Mouse (Mus musculus) thymus, adult 2 months (tissue): Measurements from ENCODE around the gene Wnt10b. TPM values are rescaled to one million over a fixed set of nuclear protein-coding genes. Genes with fewer than 3 reads are reported as not detected.
"Not testable (repeated sequence)": the region's sequence is repeated elsewhere in the genome, so short reads cannot be mapped to it uniquely, and the experiment has no call there.

ENCODE experiments used
- DNase-seq: peaks from one replicate; pipeline ENCODE4 v3.0.0; 2021
- H3K27ac ChIP-seq: fragments of 200-500 bp; 2 replicates; pipeline ENCODE4 v1.5.1; 2012; ENCODE audit warnings: low read length, control low read depth; ENCODE audit not compliant: control insufficient read depth, insufficient read depth
- H3K27me3 ChIP-seq: fragments of 200-500 bp; 2 replicates; pipeline ENCODE4 v1.6.1; 2012; ENCODE audit warnings: mild to moderate bottlenecking, low read length, moderate library complexity, mixed read lengths; ENCODE audit not compliant: control insufficient read depth, insufficient read depth
- H3K36me3 ChIP-seq: fragments of 200-500 bp; 2 replicates; pipeline ENCODE4 v1.6.1; 2012; ENCODE audit warnings: mild to moderate bottlenecking, low read length, moderate library complexity; ENCODE audit not compliant: control insufficient read depth, insufficient read depth
- H3K4me1 ChIP-seq: fragments of 200-500 bp; replicated peaks from 2 replicates; pipeline ENCODE4 v1.6.1; 2012; ENCODE audit warnings: low read length; ENCODE audit not compliant: control insufficient read depth, insufficient read depth
- H3K4me3 ChIP-seq: fragments of 200-500 bp; 2 replicates; pipeline ENCODE4 v1.5.1; 2012; ENCODE audit warnings: mild to moderate bottlenecking, low read length, control low read depth, moderate library complexity; ENCODE audit not compliant: control insufficient read depth, insufficient read depth
- CTCF ChIP-seq: fragments of 200-500 bp; IDR thresholded peaks from 2 replicates; pipeline ENCODE4 v1.5.1; 2012; ENCODE audit warnings: mild to moderate bottlenecking, control low read depth, low read length, moderate library complexity, borderline replicate concordance; ENCODE audit not compliant: control insufficient read depth, poor library complexity, insufficient read depth; ENCODE audit errors: extremely low read depth
- POLR2A ChIP-seq: fragments of 200-500 bp; IDR thresholded peaks from 2 replicates; pipeline ENCODE4 v1.6.1; 2012; ENCODE audit warnings: mild to moderate bottlenecking, low read length, control low read depth, moderate library complexity; ENCODE audit not compliant: control insufficient read depth, poor library complexity, insufficient read depth; ENCODE audit errors: extremely low read depth
- WGBS: fragments of 180-500 bp; shearing (Covaris S2); methylation state at CpG from one replicate; pipeline ENCODE4 v1.1.7; 2018; 5-methylcytosine and 5-hydroxymethylcytosine counted together
- polyA plus RNA-seq: library from polyadenylated mRNA; depleted of rRNA; stranded (reverse); fragments of >200 nt; gene quantifications from 2 replicates; pipeline ENCODE4 v1.2.3, GENCODE M21; 2012

Wnt10b gene
- polyA plus RNA-seq, 1 experiment = 3.9 TPM

DNA sequence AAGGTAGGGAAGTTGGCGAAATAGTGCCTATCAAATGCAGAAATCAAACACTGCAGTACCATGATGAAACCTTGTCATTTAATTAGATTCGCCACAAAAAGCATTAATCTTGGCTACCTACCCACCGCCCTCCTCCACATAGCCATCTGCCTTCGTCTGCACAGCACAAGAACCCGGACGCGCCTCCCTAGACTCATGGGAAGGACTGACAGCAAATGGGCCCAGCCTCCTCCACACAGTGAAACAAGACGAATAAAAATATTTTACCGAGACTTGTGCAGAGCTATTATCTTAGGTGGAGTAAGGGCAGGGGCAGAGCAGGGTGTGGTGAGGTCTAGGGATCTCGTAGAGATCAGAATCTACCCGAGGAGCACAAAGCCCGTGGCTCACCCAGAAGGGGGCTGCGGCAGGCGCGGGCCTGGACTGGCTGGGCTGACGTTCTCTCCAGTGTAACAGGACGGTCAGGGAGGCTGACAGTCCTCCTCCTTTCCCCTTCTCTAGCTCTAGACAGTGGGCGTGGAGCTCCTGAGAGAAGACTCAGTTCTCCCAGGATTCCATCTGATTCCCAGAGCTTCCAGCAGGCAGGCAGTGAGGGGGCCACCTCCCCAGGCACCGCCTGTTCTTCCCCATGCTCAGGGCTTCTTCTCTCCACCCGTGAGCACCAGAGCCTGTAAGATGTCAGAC, 34.9 kb upstream of the Wnt10b start:
- TF ChIP-seq CTCF (no peak), POLR2A (no peak)
- H3K4me1 ChIP-seq = peaks cover 17% of the 10 kb centered on the region
- peaks cover 30% of the 10 kb centered on the region for H3K36me3 ChIP-seq
- H3K27ac ChIP-seq = no peak overlapping the region
- no peak overlapping the region for H3K4me3 ChIP-seq
- WGBS = 95% methylated on average over 20 of the region's 20 CpGs
- no peak for DNase-seq
- no peaks in the 10 kb centered on the region for H3K27me3 ChIP-seq

DNA sequence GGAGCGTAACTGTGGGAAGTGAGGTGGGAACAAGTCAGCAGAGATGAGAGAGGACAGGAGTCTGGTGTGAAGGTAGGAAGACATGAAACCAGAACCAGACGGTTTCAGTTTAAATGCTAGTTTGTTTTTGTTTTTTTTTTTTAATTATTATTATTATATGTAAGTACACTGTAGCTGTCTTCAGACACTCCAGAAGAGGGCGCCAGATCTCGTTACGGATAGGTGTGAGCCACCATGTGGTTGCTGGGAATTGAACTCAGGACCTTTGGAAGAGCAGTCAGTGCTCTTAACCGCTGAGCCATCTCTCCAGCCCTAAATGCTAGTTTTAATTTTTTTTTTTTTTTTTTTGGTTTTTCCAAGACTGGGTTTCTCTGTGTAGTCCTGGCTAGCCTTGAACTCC, 32.3 kb upstream of the Wnt10b start:
- Histone ChIP-seq H3K4me1 (peaks cover 40% of the 10 kb centered on the region), H3K27me3 (peaks cover 23% of the 10 kb centered on the region), H3K36me3 (peaks cover 23% of the 10 kb centered on the region)
- 88% methylated on average over 6 of the region's 6 CpGs for WGBS
- not testable (repeated sequence) for H3K4me3 ChIP-seq, H3K27ac ChIP-seq, DNase-seq

DNA sequence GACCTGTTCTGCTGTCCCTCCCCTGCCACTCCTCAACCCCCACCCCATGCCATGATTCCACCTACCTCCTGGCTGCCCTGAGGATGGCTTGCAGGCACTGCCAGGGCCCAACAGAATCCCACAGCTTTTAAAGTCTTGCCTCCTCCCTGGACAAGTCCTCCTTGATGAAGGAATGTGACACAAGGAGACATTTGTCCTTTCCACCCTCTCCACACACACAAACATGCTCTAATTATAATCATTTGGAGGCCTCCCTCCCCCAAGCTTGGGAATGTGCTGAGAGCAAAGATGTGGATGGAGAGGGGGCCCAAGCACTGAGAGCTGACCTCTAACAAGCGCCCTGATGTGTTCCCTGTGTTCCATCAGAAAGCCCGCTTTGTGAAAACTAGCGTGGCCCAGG, 31.4 kb upstream of the Wnt10b start, which contains the start of gene Ddn:
TSS of gene Ddn (minus strand) at position 101 of the 400 bp plus-strand sequence.
- TF ChIP-seq POLR2A (no peak), CTCF (no peak)
- Histone ChIP-seq H3K27ac (no peak within 1 kb of the TSS), H3K4me1 (peaks cover 40% of the 10 kb centered on the region), H3K27me3 (peaks cover 26% of the 10 kb centered on the region), H3K4me3 (no peak within 1 kb of the TSS), H3K36me3 (peaks cover 20% of the 10 kb centered on the region)
- DNase-seq = no peak
- WGBS = 95% methylated on average over 3 of the region's 3 CpGs

DNA sequence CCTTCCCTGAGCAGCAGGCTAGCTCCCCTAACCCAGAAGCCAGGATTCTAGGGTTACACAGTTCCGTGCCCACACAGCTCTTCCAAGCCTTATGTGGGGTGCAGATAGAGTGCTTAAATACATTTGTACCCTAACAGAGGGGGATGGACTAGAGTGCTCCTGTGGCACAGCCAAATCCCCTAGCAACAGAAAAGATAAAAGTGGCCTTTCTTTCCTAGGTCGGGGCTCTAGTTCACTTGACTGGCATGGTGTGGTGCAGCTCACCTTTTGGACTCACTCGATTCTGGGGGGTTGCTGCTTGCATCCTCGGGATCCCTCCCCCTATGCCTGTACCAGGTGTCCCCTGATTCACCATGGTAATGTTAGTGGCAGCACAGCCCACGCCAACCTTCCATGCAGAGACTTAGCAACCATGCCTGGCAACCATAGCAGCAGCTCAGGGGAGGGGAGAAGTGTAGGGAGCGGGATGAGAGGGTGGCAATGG, 30.7 kb upstream of the Wnt10b start:
- Histone ChIP-seq H3K4me3 (no peak overlapping the region), H3K27me3 (peaks cover 29% of the 10 kb centered on the region), H3K27ac (no peak overlapping the region), H3K36me3 (peaks cover 13% of the 10 kb centered on the region), H3K4me1 (peaks cover 42% of the 10 kb centered on the region)
- 14% methylated on average over 6 of the region's 6 CpGs for WGBS
- DNase-seq = no peak
- no peak for TF ChIP-seq CTCF
- no peak for TF ChIP-seq POLR2A

DNA sequence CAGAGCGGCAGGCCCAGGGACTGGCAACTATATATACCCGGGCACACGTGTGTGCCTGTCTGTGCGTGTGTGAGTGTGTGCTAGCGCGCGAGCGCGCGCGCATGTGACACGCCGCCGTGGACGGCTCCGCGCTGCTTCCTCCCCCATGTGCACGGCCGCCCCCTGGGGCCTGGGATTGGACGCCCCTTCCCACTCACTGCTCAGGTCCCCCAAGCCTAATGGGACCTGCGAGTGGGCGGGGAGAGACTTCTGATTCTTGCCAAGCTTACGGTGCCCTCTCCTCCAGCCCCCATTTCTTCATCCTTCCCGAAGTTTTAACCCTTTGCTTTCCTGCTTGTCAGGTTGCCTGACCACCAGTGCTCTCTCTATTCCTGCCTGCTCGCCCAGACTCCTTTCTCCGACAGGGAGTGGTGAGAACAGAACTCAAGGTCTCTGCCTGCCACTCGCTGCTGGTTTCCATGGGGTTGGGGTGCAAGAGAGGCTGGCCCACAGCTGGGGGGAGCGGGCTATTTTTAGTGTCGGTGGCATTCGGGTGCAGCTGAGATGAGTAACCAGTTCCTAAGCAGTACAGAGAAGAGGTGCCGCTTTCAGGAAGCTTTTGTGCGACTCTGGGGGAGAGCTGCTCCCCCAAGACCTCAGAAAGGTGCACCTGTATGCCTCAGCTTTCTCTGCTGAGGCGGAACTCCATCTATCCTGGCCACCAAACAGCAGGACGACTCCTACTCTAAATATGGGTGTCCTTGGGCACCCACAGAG, 30.1 kb upstream of the Wnt10b start:
- TF ChIP-seq CTCF (no peak), POLR2A (peak; percentile 51; the same call in 1 of the 2 replicates)
- Histone ChIP-seq H3K27me3 (peaks cover 35% of the 10 kb centered on the region), H3K4me1 (peaks cover 42% of the 10 kb centered on the region), H3K27ac (no peak overlapping the region), H3K4me3 (peak overlapping the region; percentile 45), H3K36me3 (peaks cover 7% of the 10 kb centered on the region)
- under 1% methylated on average over 34 of the region's 34 CpGs for WGBS
- DNase-seq = peak; percentile 68

DNA sequence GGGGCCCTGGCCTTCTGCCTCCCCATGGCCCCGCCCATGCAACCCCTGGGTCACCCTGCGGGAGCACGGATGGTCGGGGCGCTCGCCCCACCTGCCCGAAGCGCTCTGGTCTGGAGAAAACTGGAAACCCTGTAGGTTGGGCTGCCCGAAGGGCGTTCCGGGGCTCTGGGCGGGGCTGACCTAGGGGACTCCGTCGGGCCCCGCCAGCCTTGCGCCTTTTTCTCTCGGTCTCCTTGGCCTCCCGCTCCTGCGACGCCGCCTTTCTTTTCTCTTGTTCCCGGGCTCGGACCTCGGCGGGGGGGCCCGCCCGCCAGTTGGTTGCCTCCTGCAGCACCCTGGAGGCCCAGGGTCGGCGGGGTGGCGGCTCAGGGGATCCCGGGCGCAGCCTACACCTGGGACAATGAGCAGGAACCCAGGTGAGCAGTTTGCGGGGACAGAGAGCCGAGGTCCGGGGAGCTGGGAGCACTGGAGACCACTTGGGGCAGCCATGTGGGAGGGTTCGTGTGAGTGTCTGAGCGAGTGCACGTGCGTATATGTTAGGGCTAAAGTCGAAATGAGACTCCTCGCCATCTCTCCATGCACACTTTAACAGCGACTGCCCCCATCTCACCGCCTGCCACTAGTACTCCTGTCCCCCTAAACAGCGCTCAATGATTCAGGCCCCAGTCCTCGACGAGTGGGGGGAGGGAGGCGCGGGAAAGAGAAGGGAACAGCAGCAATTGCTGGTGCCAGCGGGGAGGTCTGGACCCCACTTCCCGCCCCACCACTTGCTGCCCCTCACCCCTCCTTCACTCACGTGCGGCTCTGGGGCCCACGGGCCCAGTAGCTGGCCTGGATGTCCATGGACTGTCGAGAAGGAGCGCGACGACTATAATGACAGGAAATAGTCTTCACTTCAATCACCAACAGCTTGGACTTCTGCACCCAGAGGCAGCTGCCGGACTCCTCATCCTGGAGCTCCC, 29.1 kb upstream of the Wnt10b start:
- WGBS = 3% methylated on average over 58 of the region's 58 CpGs
- Histone ChIP-seq H3K27ac (no peak overlapping the region), H3K4me1 (peaks cover 42% of the 10 kb centered on the region), H3K27me3 (peaks cover 36% of the 10 kb centered on the region), H3K36me3 (no peaks in the 10 kb centered on the region), H3K4me3 (no peak overlapping the region; the same call in 1 of the 2 replicates)
- no peak for DNase-seq
- no peak for TF ChIP-seq POLR2A
- TF ChIP-seq CTCF = no peak
